In the genomic region with DNA sequence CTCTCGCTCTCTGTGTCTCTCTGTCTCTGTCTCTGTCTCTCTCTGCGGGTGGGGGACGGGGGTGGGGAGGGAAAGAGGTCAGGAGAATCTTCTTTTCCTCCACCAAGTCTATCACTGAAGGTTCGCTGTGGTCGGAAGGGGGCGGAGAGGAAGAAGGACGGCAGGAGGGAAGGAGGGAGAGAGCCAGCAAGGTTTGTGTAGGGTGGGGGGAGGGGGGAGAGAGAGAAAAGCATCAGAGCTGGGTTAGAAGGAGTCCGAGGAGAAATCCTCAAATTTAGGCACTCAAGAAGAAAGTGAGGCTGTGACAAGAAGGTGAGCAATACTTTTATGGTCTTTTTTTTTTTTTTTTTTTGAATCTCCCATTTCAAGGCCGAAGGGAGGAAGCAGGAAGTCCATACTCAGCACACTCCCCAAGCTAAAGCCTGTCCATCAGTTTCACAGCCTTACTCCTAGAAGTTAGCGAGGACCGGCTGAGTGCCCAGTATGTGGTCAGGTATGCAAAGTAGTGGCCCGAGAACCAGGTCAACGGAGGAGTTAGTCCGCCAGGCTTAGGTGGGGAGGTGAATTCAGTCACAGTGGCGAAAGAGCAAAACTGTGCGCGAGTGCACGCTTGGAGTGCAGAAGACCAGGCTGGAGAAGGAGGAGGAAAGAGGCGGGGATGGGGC, we compare ENCODE assay signal across 8 mouse cellular contexts. TPM values are rescaled to one million over a fixed set of nuclear protein-coding genes. Genes with fewer than 3 reads are reported as not detected.
DNase-seq lines count a peak whose midpoint lies in the region; ATAC-seq and TF ChIP-seq lines count a peak whose summit lies in the region.

No protein-coding gene starts in this region.

- no peaks in the 10 kb centered on the region for H3K27me3 ChIP-seq in lung, embryonic 16.5 days (ENCODE audit: control insufficient read depth, insufficient read depth, low read depth, low read length)
- peaks cover 16% of the 10 kb centered on the region; the same call in 1 of the 2 replicates for H3K27me3 ChIP-seq in embryonic facial prominence, embryonic 14.5 days (replicated peaks; ENCODE audit: control insufficient read depth, insufficient read depth, low read length)
- peaks cover 37% of the 10 kb centered on the region for H3K27me3 ChIP-seq in hindbrain, embryonic 13.5 days
- H3K27me3 ChIP-seq in liver, adult 2 months (ENCODE audit: control insufficient read depth, insufficient read depth, low read length): no peaks in the 10 kb centered on the region
- H3K27me3 ChIP-seq in neural tube, embryonic 12.5 days (replicated peaks): peaks cover 12% of the 10 kb centered on the region

- peak overlapping the region; percentile 60 for H3K4me2 ChIP-seq in lung, embryonic 16.5 days (ENCODE audit: low read depth, low read length)
- H3K4me2 ChIP-seq in embryonic facial prominence, embryonic 14.5 days (ENCODE audit: low read depth, low read length): peak overlapping the region; percentile 70
- H3K4me2 ChIP-seq in hindbrain, embryonic 13.5 days: peak overlapping the region; percentile 61
- H3K4me2 ChIP-seq in neural tube, embryonic 12.5 days (replicated peaks): peak overlapping the region; percentile 60

- peak overlapping the region; percentile 64 for H3K9ac ChIP-seq in lung, embryonic 16.5 days (ENCODE audit: low read length)
- H3K9ac ChIP-seq in embryonic facial prominence, embryonic 14.5 days (ENCODE audit: low read depth, low read length): peak overlapping the region; percentile 57
- H3K9ac ChIP-seq in hindbrain, embryonic 13.5 days: no peak overlapping the region
- peak overlapping the region; percentile 7; the same call in 1 of the 2 replicates for H3K9ac ChIP-seq in liver, adult 2 months (ENCODE audit: low read depth, low read length)
- peak overlapping the region; percentile 80; the same call in 1 of the 2 replicates for H3K9ac ChIP-seq in neural tube, embryonic 12.5 days

- peak overlapping the region; percentile 64 for H3K4me3 ChIP-seq in lung, embryonic 16.5 days (ENCODE audit: low read length)
- H3K4me3 ChIP-seq in embryonic facial prominence, embryonic 14.5 days (ENCODE audit: low read depth, low read length): peak overlapping the region; percentile 55
- H3K4me3 ChIP-seq in hindbrain, embryonic 13.5 days: peak overlapping the region; percentile 58
- H3K4me3 ChIP-seq in liver, adult 2 months (ENCODE audit: insufficient read depth, low read depth, low read length): peak overlapping the region; percentile 91
- peak overlapping the region; percentile 60 for H3K4me3 ChIP-seq in neural tube, embryonic 12.5 days

- H3K27ac ChIP-seq in lung, embryonic 16.5 days (ENCODE audit: low read length): peak overlapping the region; percentile 97
- H3K27ac ChIP-seq in embryonic facial prominence, embryonic 14.5 days (replicated peaks; ENCODE audit: low read depth, low read length): peak overlapping the region; percentile 87
- peak overlapping the region; percentile 87 for H3K27ac ChIP-seq in hindbrain, embryonic 13.5 days
- H3K27ac ChIP-seq in liver, adult 2 months (replicated peaks; ENCODE audit: insufficient read depth, low read depth, low read length): peak overlapping the region; percentile 32
- H3K27ac ChIP-seq in neural tube, embryonic 12.5 days: no peak overlapping the region

- ATAC-seq in lung, embryonic 16.5 days (ENCODE audit: low read depth): peak; percentile 27
- ATAC-seq in activated CD4-positive, CD25-positive, alpha-beta regulatory T cell, adult 4 months: peak; percentile 5
- ATAC-seq in embryonic facial prominence, embryonic 14.5 days (ENCODE audit: low read depth): peak; percentile 56
- no peak; the same call in 1 of the 2 replicates for ATAC-seq in hindbrain, embryonic 13.5 days (ENCODE audit: low FRiP score)
- ATAC-seq in neural tube, embryonic 12.5 days (ENCODE audit: low FRiP score, low read depth): no peak

- no peak for DNase-seq in lung, postnatal 14 days
- no peak for DNase-seq in embryonic facial prominence, embryonic 14.5 days (ENCODE audit: low spot score)
- DNase-seq in liver, adult 2 months (ENCODE audit: extremely low read depth, low read depth, low spot score): peak; percentile 26
- DNase-seq in T-cell, adult 2 months (ENCODE audit: low spot score): no peak

- TF ChIP-seq CTCF in liver, adult 2 months (IDR thresholded peaks at IDR 0.05; ENCODE audit: low read depth, low read length): no peak

- H3K79me2 ChIP-seq in liver, adult 2 months (ENCODE audit: control insufficient read depth, insufficient read depth, low read length): no peaks in the 10 kb centered on the region

- WGBS in lung, embryonic 16.5 days: 15% methylated on average over 19 of the region's 19 CpGs
- 16% methylated on average over 14 of the region's 19 CpGs for WGBS in embryonic facial prominence, embryonic 14.5 days
- 14% methylated on average over 19 of the region's 19 CpGs for WGBS in hindbrain, embryonic 13.5 days
- WGBS in liver, adult 2 months: 9% methylated on average over 17 of the region's 19 CpGs
- WGBS in neural tube, embryonic 12.5 days: 16% methylated on average over 18 of the region's 19 CpGs

- peaks cover 15% of the 10 kb centered on the region; the same call in 1 of the 2 replicates for H3K4me1 ChIP-seq in lung, embryonic 16.5 days (replicated peaks; ENCODE audit: control insufficient read depth, insufficient read depth, low read length)
- H3K4me1 ChIP-seq in embryonic facial prominence, embryonic 14.5 days (ENCODE audit: control insufficient read depth, insufficient read depth, low read length): no peaks in the 10 kb centered on the region
- H3K4me1 ChIP-seq in hindbrain, embryonic 13.5 days (replicated peaks): peaks cover 23% of the 10 kb centered on the region
- peaks cover 14% of the 10 kb centered on the region for H3K4me1 ChIP-seq in liver, adult 2 months (ENCODE audit: control insufficient read depth, insufficient read depth, low read length)
- H3K4me1 ChIP-seq in neural tube, embryonic 12.5 days: peaks cover 3% of the 10 kb centered on the region

- H3K36me3 ChIP-seq in lung, embryonic 16.5 days (ENCODE audit: control insufficient read depth, insufficient read depth, low read length): no peaks in the 10 kb centered on the region
- 0 out of 2 replicates have a peak, but pooled peaks cover 4% of the 10 kb centered on the region for H3K36me3 ChIP-seq in embryonic facial prominence, embryonic 14.5 days (ENCODE audit: control insufficient read depth, insufficient read depth, low read length)
- H3K36me3 ChIP-seq in hindbrain, embryonic 13.5 days: no peaks in the 10 kb centered on the region
- H3K36me3 ChIP-seq in liver, adult 2 months (ENCODE audit: control insufficient read depth, insufficient read depth, low read length): no peaks in the 10 kb centered on the region
- H3K36me3 ChIP-seq in neural tube, embryonic 12.5 days: no peaks in the 10 kb centered on the region

- no peaks in the 10 kb centered on the region for H3K9me3 ChIP-seq in lung, embryonic 16.5 days (ENCODE audit: control insufficient read depth, low read length)
- H3K9me3 ChIP-seq in embryonic facial prominence, embryonic 14.5 days (ENCODE audit: control insufficient read depth, low read length): no peaks in the 10 kb centered on the region
- no peaks in the 10 kb centered on the region for H3K9me3 ChIP-seq in hindbrain, embryonic 13.5 days
- H3K9me3 ChIP-seq in neural tube, embryonic 12.5 days: no peaks in the 10 kb centered on the region

- no peak for TF ChIP-seq POLR2A in liver, adult 2 months (IDR thresholded peaks at IDR 0.05; ENCODE audit: extremely low read depth, insufficient read depth, low read length)

RNA-seq across cellular contexts. Expression of a gene that starts 0.7 kb away (rescaled TPM):
- polyA plus RNA-seq in lung, embryonic 16.5 days (2015; fragmentation: Nextera tagmentation; extraction: Ambion mirVana): 49.4 TPM in 2 replicates
- polyA plus RNA-seq in activated CD4-positive, CD25-positive, alpha-beta regulatory T cell, adult 4 months (2017; shearing (Covaris generic)): 10 to 100 TPM; 11.7 to 23.1 TPM
- polyA plus RNA-seq in embryonic facial prominence, embryonic 14.5 days (2014; fragmentation: Nextera tagmentation; extraction: Ambion mirVana): 31.8 and 34.7 TPM in 2 replicates
- 27.6 and 28.4 TPM in 2 replicates for polyA plus RNA-seq in hindbrain, embryonic 13.5 days (2015; fragmentation: Nextera tagmentation; extraction: Ambion mirVana)
- total RNA-seq in liver, adult 2 months (2014; rRNA removed): 8.4 and 8.8 TPM in 2 replicates
- polyA plus RNA-seq in liver, adult 2 months (2012; rRNA removed): 5.3 TPM in 2 replicates
- 52.4 and 57.0 TPM in 2 replicates for polyA plus RNA-seq in neural tube, embryonic 12.5 days (2016; fragmentation: Nextera tagmentation; extraction: Ambion mirVana)

Comparison
In these comparisons a context has a peak if more than half of its experiments do, and no peak if none do; other contexts are left out.
1. ATAC-seq: peak in lung, embryonic 16.5 days (single experiment), activated CD4-positive, CD25-positive, alpha-beta regulatory T cell, adult 4 months (single experiment) and embryonic facial prominence, embryonic 14.5 days (single experiment); none in hindbrain, embryonic 13.5 days (single experiment) and neural tube, embryonic 12.5 days (single experiment).
2. Peak in every context shown above with its lines, with median percentiles within 50 percentile points of each other: H3K4me2 ChIP-seq and H3K4me3 ChIP-seq.